Mouse (Mus musculus) hindbrain, embryonic 15.5 days (tissue): ENCODE results near the gene Elavl3. TPM values are rescaled to one million over a fixed set of nuclear protein-coding genes. Genes with fewer than 3 reads are reported as not detected.

Experiments used
- ATAC-seq: fragments of 200-750 bp; cut with Nextera tagmentation; 2 replicates; pipeline ENCODE4 v1.8.0; 2017; ENCODE audit warnings: low read depth, moderate number of reproducible peaks, moderate TSS enrichment; ENCODE audit not compliant: low FRiP score
- H3K27ac ChIP-seq: fragments of 300-500 bp; sonication (generic); replicated peaks from 2 replicates; pipeline ENCODE4 v1.5.1; 2015; ENCODE audit warnings: mild to moderate bottlenecking, inconsistent platforms
- H3K27me3 ChIP-seq: fragments of 300-500 bp; sonication (generic); 2 replicates; pipeline ENCODE4 v1.6.1; 2015; ENCODE audit warnings: control low read depth, inconsistent platforms
- H3K36me3 ChIP-seq: fragments of 300-500 bp; sonication (generic); 2 replicates; pipeline ENCODE4 v1.6.1; 2015; ENCODE audit warnings: control low read depth, inconsistent platforms
- H3K4me1 ChIP-seq: fragments of 300-500 bp; sonication (generic); replicated peaks from 2 replicates; pipeline ENCODE4 v1.6.1; 2015; ENCODE audit warnings: control low read depth, inconsistent platforms
- H3K4me2 ChIP-seq: fragments of 300-500 bp; sonication (generic); 2 replicates; pipeline ENCODE4 v1.6.1; 2015; ENCODE audit warnings: moderate library complexity, mild to moderate bottlenecking, inconsistent platforms
- H3K4me3 ChIP-seq: fragments of 300-500 bp; sonication (generic); 2 replicates; pipeline ENCODE4 v1.5.1; 2015; ENCODE audit warnings: mild to moderate bottlenecking, inconsistent platforms
- H3K9ac ChIP-seq: fragments of 300-500 bp; sonication (generic); 2 replicates; pipeline ENCODE4 v1.6.1; 2015; ENCODE audit warnings: inconsistent platforms
- H3K9me3 ChIP-seq: fragments of 300-500 bp; sonication (generic); 2 replicates; pipeline ENCODE4 v1.6.1; 2016; ENCODE audit warnings: control low read depth, inconsistent platforms
- WGBS: fragments of 180-500 bp; shearing (Covaris S2); methylation state at CpG from one replicate; pipeline ENCODE4 v1.1.7; 2015; 5-methylcytosine and 5-hydroxymethylcytosine counted together
- polyA plus RNA-seq: library from polyadenylated mRNA; unstranded; fragments of >200 nt; fragmentation: Nextera tagmentation; extraction: Ambion mirVana; gene quantifications from 2 replicates; pipeline ENCODE4 v1.2.1, GENCODE M21; 2015

Elavl3 gene
- polyA plus RNA-seq, 1 experiment from 2014 or later = 104 TPM

DNA sequence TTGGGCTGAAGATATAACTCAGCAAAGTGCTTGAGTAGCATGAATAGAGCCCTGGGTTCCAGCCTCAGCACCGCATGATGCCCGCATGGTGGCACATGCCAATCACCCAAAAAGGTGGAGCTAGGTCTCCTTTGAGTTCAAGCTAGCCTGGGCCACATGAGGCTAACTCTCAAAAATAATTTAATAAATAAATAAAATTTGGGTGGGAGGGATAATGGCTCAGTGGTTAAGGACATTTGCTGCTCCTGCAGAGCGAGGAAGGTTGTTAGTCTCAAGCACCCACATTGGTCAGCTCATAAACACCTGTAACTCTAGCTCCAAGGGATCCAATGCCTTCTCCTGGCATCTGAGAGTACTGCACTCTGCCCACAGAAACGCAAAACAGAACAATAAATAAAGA is 50.2 kb downstream of the Elavl3 start:
- ATAC-seq = no peak
- WGBS = 85% methylated on average over 4 of the region's 4 CpGs
- Histone ChIP-seq H3K27ac (peak overlapping the region; percentile 72; the same call in 1 of the 2 replicates), H3K9ac (no peak overlapping the region), H3K9me3 (no peaks in the 10 kb centered on the region), H3K4me1 (peaks cover 40% of the 10 kb centered on the region), H3K4me3 (no peak overlapping the region), H3K4me2 (peak overlapping the region; percentile 72), H3K27me3 (no peaks in the 10 kb centered on the region), H3K36me3 (peaks cover 11% of the 10 kb centered on the region)

DNA sequence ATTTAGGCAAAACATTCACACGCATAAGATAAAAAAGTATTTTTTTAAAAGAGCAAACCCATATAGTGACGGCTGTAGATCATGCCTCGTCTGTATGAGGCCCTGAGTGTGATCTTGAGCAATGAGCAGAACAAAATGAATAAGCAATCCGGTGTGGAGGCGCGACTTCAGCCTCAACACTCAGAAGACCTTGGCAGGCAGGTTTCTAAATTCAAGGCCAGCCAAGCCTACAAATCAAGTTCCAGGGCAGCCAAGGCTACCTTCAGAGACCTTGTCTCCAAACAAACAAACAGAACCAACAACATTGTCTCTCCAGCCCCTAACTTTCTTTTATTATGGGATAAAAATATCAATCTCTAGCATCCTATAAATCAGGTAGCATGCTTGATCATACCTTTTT is 51.5 kb downstream of the Elavl3 start:
- H3K9ac ChIP-seq = no peak overlapping the region
- H3K4me1 ChIP-seq = peaks cover 29% of the 10 kb centered on the region
- H3K36me3 ChIP-seq = peaks cover 4% of the 10 kb centered on the region; the same call in 1 of the 2 replicates
- no peaks in the 10 kb centered on the region for H3K27me3 ChIP-seq
- H3K4me2 ChIP-seq = no peak overlapping the region
- H3K4me3 ChIP-seq = no peak overlapping the region
- WGBS = 94% methylated on average over 6 of the region's 6 CpGs
- no peaks in the 10 kb centered on the region for H3K9me3 ChIP-seq
- no peak overlapping the region for H3K27ac ChIP-seq
- ATAC-seq = no peak

DNA sequence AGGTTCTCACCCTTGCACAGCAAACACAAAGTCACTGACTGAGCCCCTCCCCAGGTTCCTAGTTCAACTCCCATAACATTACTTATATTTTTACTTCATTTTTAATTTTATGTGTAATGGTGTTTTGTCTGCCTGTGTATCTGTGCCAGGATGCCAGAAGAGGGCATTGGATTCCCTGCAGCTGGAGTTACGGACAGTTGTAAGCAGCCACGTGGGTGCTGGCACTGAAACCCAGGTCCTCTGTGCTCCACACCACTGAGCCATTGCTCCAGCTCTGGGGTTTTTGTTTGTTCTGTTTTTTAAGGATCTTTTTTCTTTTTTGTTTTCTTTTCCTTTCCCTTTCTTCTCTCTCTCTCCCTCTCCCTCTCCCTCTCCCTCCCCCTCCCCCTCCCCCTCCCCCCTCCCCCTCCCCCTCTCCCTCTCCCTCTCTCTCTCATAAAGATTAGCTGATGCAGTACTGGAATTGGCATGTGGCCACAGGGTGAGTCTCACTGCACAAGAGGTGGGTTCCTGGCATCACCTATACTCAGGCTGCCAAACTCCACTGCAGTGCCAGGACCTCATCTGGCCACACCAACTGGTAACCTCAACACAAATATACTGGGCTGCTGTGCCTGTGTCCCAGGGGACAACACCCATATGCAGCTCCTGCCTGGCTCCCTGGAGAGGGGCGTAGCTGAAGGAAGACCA is 55.5 kb downstream of the Elavl3 start:
- H3K36me3 ChIP-seq = no peaks in the 10 kb centered on the region
- H3K9ac ChIP-seq = no peak overlapping the region
- H3K9me3 ChIP-seq = no peaks in the 10 kb centered on the region
- no peak overlapping the region for H3K4me2 ChIP-seq
- WGBS = 82% methylated on average over 3 of the region's 3 CpGs
- H3K4me3 ChIP-seq = no peak overlapping the region
- H3K4me1 ChIP-seq = no peaks in the 10 kb centered on the region
- H3K27me3 ChIP-seq = peaks cover 10% of the 10 kb centered on the region
- H3K27ac ChIP-seq = no peak overlapping the region
- ATAC-seq = no peak

DNA sequence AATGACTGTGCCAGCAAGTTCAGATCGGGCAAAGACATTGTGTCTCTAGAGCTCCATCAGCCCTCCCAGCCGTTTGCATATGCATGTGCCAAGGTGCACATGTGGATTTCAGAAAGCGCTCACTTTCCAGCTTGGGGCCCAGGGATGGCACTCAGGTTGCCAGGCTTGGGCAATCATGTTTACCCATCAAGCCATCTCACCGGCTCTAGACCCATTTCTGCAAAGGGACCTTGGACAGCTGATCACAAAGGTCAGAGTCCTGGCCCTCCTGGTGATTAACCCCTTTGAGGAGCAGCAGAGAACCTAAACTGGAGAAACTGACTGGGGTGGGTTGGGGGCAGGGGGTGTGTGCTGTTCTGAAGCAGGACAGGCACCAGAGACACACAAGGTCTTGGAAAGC is 59.6 kb downstream of the Elavl3 start:
- no peak overlapping the region for H3K4me3 ChIP-seq
- no peak overlapping the region for H3K4me2 ChIP-seq
- peaks cover 50% of the 10 kb centered on the region for H3K27me3 ChIP-seq
- ATAC-seq = no peak
- WGBS = 81% methylated on average over 4 of the region's 4 CpGs
- H3K9ac ChIP-seq = no peak overlapping the region
- no peaks in the 10 kb centered on the region for H3K36me3 ChIP-seq
- H3K9me3 ChIP-seq = no peaks in the 10 kb centered on the region
- H3K27ac ChIP-seq = no peak overlapping the region
- H3K4me1 ChIP-seq = peaks cover 23% of the 10 kb centered on the region

DNA sequence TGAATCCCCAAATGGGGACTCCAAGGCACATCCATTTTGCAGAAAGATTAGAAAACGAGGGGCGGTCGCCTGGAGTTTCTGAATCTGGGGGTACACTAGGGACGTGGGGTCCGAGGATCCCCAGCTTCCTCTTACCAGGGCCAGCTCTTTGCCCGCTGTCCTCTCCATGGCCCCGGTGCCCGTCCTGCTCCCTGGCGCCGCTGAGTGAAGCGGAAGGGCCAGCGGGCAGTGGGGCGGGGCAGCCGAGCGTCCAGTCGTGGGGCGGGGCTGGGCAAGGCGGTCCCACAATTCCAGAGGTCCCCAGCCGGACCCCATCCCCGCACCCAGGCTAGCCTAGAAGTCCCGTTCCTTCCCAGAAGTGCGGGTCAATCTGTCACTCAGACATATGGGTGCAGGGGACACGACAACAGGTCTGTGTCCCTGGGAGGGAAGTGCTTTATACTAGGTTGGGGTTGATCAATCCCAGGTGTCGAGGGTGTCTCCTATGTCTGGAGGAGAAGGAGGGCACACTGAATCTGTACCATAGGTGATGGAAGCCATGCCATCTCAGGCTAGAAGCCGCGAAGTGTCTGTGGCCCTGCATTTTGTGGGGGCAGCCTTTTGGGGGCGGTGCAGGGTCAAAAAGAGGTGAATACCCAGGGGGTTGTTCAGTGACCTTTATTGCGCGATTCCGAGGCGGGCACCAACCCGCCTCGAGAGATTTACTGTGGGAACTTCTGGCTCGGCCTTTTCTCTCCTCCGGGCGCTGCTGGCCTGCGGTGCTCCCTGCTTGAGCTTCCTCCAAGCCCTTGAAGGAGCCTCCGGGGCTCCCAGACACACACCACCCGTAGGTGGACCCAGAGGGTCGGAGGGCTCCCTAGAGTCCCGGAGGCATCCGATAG is 62.4 kb downstream of the Elavl3 start, which contains the start of gene Rgl3:
TSS of gene Rgl3 (minus strand) at position 217 of the 881 bp plus-strand sequence.
- Histone ChIP-seq H3K4me1 (peaks cover 23% of the 10 kb centered on the region), H3K27ac (no peak within 1 kb of the TSS), H3K9ac (no peak within 1 kb of the TSS), H3K4me3 (peak within 1 kb of the TSS; percentile 36), H3K4me2 (peak within 1 kb of the TSS; percentile 69), H3K36me3 (no peaks in the 10 kb centered on the region), H3K27me3 (peaks cover 66% of the 10 kb centered on the region), H3K9me3 (no peaks in the 10 kb centered on the region)
- WGBS = 1% methylated on average over 42 of the region's 42 CpGs
- ATAC-seq = no peak

DNA sequence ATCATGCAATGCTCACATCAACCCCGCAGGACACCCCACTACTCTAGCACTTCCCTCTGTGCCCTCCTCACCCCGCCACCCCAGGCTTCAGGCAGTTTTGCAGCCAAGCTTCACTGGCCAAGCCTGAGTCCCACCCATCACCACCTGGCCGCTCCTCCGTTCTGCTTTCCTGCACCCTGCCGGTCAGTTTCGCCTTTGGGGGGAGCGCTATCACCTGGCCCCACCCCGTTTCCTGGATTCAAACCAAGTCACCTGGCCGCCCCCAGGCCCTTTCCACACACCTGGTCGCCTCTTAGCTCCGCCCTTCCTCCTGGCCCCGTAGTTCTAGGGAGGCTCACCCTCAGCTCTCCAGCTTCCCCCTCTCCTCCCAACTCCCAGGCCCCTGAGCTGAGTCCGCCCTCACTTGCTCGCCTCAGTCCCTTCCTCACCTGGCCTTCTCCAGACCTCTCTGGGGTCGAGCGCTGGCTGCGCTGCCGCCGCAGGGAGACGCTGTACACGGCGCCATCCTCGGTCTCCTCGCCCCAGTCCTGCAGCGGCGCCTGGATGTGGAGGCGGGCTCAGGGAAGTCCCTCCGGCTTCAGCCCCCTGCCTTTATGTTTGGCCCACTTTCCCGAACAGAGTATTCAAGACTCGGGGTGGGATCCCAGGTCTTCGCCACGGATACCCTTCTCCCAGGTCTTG is 63.3 kb downstream of the Elavl3 start:
- Histone ChIP-seq H3K36me3 (no peaks in the 10 kb centered on the region), H3K9me3 (no peaks in the 10 kb centered on the region), H3K9ac (no peak overlapping the region), H3K4me3 (peak overlapping the region; percentile 36), H3K4me2 (peak overlapping the region; percentile 69), H3K27ac (no peak overlapping the region), H3K27me3 (peaks cover 66% of the 10 kb centered on the region), H3K4me1 (peaks cover 23% of the 10 kb centered on the region)
- WGBS = 2% methylated on average over 32 of the region's 32 CpGs
- ATAC-seq = 0 out of 2 replicates have a peak, but pooled peaks have one; percentile 27

DNA sequence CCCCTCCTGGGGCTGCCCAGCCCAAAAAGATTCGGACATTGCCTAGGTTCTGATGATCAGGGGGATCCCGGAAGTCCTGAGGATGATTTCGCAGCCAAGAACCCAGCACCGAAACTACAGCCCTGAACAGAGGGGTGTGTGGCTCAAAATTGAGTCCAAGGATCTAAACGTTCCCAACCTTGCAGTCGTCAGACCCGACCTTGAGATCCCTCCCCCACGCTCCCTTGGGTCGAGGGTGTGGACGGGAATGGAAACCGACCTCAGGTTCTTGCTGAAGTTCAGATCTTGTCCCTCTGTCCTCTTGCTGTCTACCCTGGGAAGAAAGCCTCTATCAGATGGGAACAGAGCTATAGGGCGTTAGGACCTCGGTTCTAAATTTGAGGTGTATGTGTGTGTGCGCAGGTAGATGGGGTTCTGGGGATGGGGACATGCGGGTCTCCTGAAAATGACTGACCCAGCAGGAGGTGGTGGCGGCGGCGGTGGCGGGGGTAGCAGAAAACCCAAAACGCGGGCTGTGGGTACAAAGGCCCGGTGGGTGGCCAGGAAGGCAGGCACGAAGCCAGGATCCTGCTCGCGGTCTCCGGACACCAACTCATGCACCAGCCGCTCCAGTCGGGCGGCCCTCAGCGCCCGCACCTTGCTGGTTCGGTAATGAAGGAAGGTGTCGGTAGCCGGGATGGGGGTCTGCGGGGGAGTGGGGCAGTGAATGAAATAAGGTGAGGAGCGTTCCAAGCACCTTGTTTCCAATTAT is 64.1 kb downstream of the Elavl3 start:
- H3K4me1 ChIP-seq = peaks cover 23% of the 10 kb centered on the region
- no peak overlapping the region for H3K9ac ChIP-seq
- H3K36me3 ChIP-seq = no peaks in the 10 kb centered on the region
- H3K4me3 ChIP-seq = peak overlapping the region; percentile 36
- H3K27me3 ChIP-seq = peaks cover 66% of the 10 kb centered on the region
- peak overlapping the region; percentile 69 for H3K4me2 ChIP-seq
- 9% methylated on average over 36 of the region's 36 CpGs for WGBS
- H3K27ac ChIP-seq = no peak overlapping the region
- no peaks in the 10 kb centered on the region for H3K9me3 ChIP-seq
- ATAC-seq = no peak

DNA sequence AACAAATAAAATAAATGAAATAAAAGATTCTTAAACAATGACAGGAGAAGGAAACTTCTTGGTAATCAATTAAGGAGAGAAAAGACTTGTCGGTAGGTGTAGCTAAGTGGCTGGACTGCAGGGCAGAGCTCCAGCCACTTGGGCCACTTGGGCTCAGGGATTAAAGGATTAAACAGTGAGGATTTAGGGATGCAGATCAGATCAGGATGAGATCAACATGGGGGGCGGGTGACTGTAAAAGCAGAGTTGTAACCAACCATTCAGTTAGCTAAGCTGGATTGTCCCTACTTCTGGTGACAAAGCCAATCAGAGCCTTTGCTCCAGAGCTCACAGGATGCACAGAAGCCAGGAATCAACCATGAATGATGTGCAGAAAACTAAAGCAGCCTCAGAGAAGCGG is 67.9 kb downstream of the Elavl3 start:
- no peak for ATAC-seq
- no peak overlapping the region for H3K9ac ChIP-seq
- peaks cover 13% of the 10 kb centered on the region for H3K4me1 ChIP-seq
- no peak overlapping the region for H3K4me3 ChIP-seq
- H3K9me3 ChIP-seq = no peaks in the 10 kb centered on the region
- peaks cover 32% of the 10 kb centered on the region for H3K27me3 ChIP-seq
- H3K36me3 ChIP-seq = no peaks in the 10 kb centered on the region
- H3K4me2 ChIP-seq = no peak overlapping the region
- 24% methylated on average over 3 of the region's 3 CpGs for WGBS
- H3K27ac ChIP-seq = no peak overlapping the region

DNA sequence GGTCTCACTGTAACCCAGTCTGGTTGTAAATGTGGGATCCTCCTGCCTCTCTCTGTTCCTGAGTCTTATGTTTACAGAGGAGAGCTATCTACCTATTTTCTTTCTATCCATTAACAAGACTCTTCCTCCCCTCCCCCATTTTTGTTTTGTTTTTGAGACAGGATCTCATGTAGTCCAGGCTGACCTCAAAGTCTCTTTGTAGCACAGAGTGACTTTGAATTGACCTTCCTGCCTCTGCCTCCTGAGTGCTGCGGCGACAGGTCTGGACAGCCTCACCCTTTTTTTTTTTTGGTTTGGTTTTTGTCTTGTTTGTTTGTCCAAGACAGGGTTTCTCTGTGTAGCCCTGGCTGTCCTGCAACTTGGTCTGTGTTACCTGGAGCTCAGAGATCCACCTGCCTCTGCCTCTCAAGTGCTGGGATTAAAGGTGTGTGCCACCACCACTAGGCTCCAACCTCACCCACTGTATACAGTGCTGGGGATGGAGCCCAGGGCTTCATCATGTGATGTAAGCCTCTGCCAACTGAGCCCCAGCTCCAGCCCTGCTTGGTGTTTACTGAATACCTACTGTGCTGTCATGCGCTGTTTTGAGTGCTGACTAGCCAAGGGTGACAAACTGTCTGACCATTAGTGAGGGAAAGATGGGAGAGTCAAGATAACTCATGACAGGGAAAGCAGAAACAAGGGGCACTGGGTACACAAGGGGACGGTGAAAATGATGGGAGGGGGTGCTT is 73.3 kb downstream of the Elavl3 start:
- no peak overlapping the region for H3K4me3 ChIP-seq
- H3K27ac ChIP-seq = no peak overlapping the region
- ATAC-seq = no peak
- H3K4me1 ChIP-seq = no peaks in the 10 kb centered on the region
- no peak overlapping the region for H3K9ac ChIP-seq
- H3K27me3 ChIP-seq = no peaks in the 10 kb centered on the region
- no peaks in the 10 kb centered on the region for H3K36me3 ChIP-seq
- H3K9me3 ChIP-seq = no peaks in the 10 kb centered on the region
- 92% methylated on average over 4 of the region's 4 CpGs for WGBS
- H3K4me2 ChIP-seq = no peak overlapping the region

DNA sequence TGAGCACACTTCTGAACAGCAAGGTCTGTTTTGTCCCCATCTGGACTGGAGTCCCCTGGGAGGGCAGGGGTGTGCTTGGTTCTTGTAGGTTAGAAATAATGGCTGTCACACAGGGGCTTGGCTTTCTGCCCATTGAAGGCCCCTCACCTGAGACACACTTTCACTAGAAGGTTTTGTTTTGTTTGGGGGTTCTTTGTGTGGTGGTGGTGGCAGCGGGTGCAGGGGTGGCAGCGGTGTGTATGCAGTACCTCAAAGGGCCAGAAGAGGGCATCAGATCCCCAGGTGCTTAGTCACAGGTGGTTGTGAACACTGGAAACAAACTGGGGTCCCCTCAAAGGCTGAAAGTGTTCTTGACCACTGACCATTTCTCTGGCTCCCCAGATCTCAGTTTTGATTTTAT is 73.9 kb downstream of the Elavl3 start:
- H3K27ac ChIP-seq = no peak overlapping the region
- H3K27me3 ChIP-seq = no peaks in the 10 kb centered on the region
- 17% methylated on average over 2 of the region's 2 CpGs for WGBS
- no peak for ATAC-seq
- H3K4me3 ChIP-seq = no peak overlapping the region
- no peak overlapping the region for H3K4me2 ChIP-seq
- no peaks in the 10 kb centered on the region for H3K9me3 ChIP-seq
- H3K9ac ChIP-seq = no peak overlapping the region
- H3K4me1 ChIP-seq = no peaks in the 10 kb centered on the region
- H3K36me3 ChIP-seq = no peaks in the 10 kb centered on the region

DNA sequence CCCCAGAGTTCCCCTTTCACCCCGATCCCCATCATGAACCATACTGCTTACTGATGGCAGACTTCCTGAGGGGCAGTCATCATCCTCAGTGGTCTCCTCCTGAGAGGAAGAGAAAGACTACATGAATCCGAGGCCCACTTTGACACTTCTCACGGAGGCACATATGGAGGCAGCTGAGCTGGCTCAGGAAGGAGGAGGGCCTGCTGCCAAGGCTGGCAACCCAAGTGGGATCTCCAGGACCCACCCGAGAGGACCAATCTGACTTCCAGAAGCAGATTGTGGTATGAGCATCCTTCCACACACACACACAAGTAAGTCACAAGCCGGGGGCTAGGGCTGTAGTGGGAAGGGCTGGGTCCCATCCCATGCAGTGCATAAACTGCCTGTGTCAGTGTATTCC is 74.5 kb downstream of the Elavl3 start:
- Histone ChIP-seq H3K27ac (no peak overlapping the region), H3K4me2 (no peak overlapping the region), H3K4me1 (no peaks in the 10 kb centered on the region), H3K9me3 (no peaks in the 10 kb centered on the region), H3K4me3 (no peak overlapping the region), H3K36me3 (no peaks in the 10 kb centered on the region), H3K9ac (no peak overlapping the region), H3K27me3 (no peaks in the 10 kb centered on the region)
- 78% methylated on average over 5 of the region's 5 CpGs for WGBS
- no peak for ATAC-seq
